Mouse (Mus musculus): ENCODE data around the gene Otof. TPM values are rescaled to one million over a fixed set of nuclear protein-coding genes. Genes with fewer than 3 reads are reported as not detected.

Gene Otof
- polyA plus RNA-seq, 1 experiment from 2014 or later, result 0.17 TPM

DNA sequence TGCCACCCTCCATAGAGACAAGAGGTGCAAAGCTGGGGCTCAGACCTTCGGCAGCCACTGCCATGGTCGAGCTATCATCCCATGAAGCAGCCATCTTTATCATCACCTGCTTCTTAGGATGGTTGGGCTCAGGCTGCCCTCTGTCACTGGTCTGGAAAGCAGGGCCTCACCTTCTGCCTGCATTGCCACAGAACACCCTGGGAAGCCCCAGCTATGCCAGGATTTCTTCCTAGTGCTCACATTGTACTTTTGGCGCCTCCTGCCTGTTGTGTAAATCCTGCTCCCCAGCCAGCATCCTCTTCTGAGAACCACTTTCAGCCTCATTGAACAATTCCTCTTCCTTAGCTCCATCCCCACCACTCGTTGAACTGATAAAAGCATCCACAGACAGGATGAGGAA, 45.9 kb downstream of the Otof start:
- Histone ChIP-seq H3K36me3 (no peaks in the 10 kb centered on the region), H3K9me3 (no peaks in the 10 kb centered on the region), H3K27me3 (ENCODE audit: insufficient read depth, poor library complexity, severe bottlenecking) (peaks cover 8% of the 10 kb centered on the region; the same call in 1 of the 2 replicates), H3K4me1 (replicated peaks) (peaks cover 19% of the 10 kb centered on the region), H3K27ac (peak overlapping the region; percentile 53; the same call in 1 of the 2 replicates), H3K4me3 (no peak overlapping the region)
- no peak for DNase-seq (ENCODE audit: low spot score)
- WGBS, result 71% methylated on average over 4 of the region's 4 CpGs

GRCm38 (mm10) chr5:30415381-30415780, 46.4 kb downstream of the Otof start:
- H3K36me3 ChIP-seq, result no peaks in the 10 kb centered on the region
- no peak overlapping the region for H3K27ac ChIP-seq
- H3K4me1 ChIP-seq (replicated peaks), result peaks cover 19% of the 10 kb centered on the region
- WGBS, result 74% methylated on average over 2 of the region's 2 CpGs
- H3K4me3 ChIP-seq, result no peak overlapping the region
- H3K9me3 ChIP-seq, result no peaks in the 10 kb centered on the region
- H3K27me3 ChIP-seq (ENCODE audit: insufficient read depth, poor library complexity, severe bottlenecking), result peaks cover 8% of the 10 kb centered on the region; the same call in 1 of the 2 replicates
- DNase-seq (ENCODE audit: low spot score), result no peak

GRCm38 (mm10) chr5:30411524-30411923, 50.2 kb downstream of the Otof start:
- Histone ChIP-seq H3K9me3 (no peaks in the 10 kb centered on the region), H3K27me3 (ENCODE audit: insufficient read depth, poor library complexity, severe bottlenecking) (peaks cover 5% of the 10 kb centered on the region; the same call in 1 of the 2 replicates), H3K27ac (no peak overlapping the region), H3K4me1 (replicated peaks) (peaks cover 21% of the 10 kb centered on the region), H3K4me3 (no peak overlapping the region), H3K36me3 (no peaks in the 10 kb centered on the region)
- 73% methylated on average over 10 of the region's 10 CpGs for WGBS
- DNase-seq (ENCODE audit: low spot score), result no peak

DNA sequence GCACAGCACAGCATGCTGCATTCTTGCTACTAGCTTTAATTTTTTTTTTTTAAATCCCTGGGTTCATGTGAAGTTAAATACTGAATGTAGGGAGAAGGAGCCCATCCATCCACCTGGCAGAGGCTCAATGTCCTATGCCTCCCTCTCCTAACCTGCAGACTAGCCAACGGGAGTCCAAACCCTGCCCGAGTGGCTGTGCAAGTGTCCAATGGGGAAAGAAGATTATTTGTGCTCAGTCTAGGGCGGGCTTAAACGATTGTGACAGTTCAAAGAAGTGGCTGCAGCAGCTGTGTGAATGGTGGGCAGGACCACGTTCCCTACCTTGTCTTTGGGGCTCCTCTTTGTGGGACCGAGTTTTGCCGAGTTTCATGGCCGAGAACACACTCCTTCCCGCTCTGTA, 54.9 kb downstream of the Otof start:
- Histone ChIP-seq H3K27me3 (ENCODE audit: insufficient read depth, poor library complexity, severe bottlenecking) (peaks cover 7% of the 10 kb centered on the region), H3K4me1 (replicated peaks) (peaks cover 14% of the 10 kb centered on the region), H3K27ac (0 out of 2 replicates have a peak overlapping the region, but pooled peaks have one; percentile 5), H3K36me3 (no peaks in the 10 kb centered on the region), H3K4me3 (peak overlapping the region; percentile 28), H3K9me3 (no peaks in the 10 kb centered on the region)
- DNase-seq (ENCODE audit: low spot score), result peak; percentile 12
- WGBS, result 14% methylated on average over 9 of the region's 9 CpGs

DNA sequence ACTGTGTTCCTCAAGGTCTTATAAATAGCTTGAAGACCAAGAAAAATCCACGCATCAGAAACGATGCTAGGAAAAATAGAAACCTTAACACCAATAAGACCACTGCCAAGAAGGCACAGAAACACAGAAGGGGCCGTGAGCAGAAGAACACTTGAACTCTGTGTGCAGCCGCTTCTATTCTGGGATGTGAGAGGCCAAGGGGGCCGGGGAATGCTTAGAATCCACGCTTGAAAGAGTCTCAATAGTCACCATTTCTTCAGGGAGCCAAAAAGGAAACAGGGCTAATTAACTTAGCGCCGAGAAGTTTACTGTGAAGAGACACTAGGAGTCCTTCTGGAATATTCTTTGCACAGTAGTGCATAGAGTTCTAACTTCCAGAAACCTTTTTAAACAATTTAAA, 60.6 kb downstream of the Otof start:
- Histone ChIP-seq H3K27ac (no peak overlapping the region), H3K4me3 (no peak overlapping the region), H3K27me3 (ENCODE audit: insufficient read depth, poor library complexity, severe bottlenecking) (peaks cover 9% of the 10 kb centered on the region; the same call in 1 of the 2 replicates), H3K9me3 (no peaks in the 10 kb centered on the region), H3K4me1 (replicated peaks) (peaks cover 13% of the 10 kb centered on the region), H3K36me3 (no peaks in the 10 kb centered on the region)
- 24% methylated on average over 8 of the region's 8 CpGs for WGBS
- DNase-seq (ENCODE audit: low spot score), result peak; percentile 21

DNA sequence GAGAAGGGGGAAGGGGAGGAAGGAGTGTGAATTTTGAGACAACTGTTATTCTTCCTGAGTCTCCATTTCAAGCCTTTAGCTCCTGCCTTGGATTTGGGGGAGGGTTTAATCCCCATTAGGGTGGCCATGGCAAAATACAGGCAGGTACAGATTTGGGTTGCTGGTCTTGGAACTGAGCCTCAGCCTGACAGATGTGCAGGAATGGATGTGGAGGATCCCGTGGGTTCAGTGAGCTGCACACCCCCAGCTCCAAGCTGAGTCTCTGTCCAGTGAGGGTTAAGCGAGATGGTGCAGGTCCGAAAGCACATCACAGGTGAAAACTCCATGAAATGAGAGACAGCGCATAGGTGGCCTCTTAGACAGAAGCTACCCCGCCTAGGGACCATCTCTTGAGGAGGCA, 61.2 kb downstream of the Otof start:
- Histone ChIP-seq H3K9me3 (no peaks in the 10 kb centered on the region), H3K27ac (0 out of 2 replicates have a peak overlapping the region, but pooled peaks have one; percentile 42), H3K36me3 (no peaks in the 10 kb centered on the region), H3K4me1 (replicated peaks) (peaks cover 13% of the 10 kb centered on the region), H3K4me3 (no peak overlapping the region), H3K27me3 (ENCODE audit: insufficient read depth, poor library complexity, severe bottlenecking) (peaks cover 6% of the 10 kb centered on the region; the same call in 1 of the 2 replicates)
- 89% methylated on average over 5 of the region's 5 CpGs for WGBS
- no peak for DNase-seq (ENCODE audit: low spot score)

DNA sequence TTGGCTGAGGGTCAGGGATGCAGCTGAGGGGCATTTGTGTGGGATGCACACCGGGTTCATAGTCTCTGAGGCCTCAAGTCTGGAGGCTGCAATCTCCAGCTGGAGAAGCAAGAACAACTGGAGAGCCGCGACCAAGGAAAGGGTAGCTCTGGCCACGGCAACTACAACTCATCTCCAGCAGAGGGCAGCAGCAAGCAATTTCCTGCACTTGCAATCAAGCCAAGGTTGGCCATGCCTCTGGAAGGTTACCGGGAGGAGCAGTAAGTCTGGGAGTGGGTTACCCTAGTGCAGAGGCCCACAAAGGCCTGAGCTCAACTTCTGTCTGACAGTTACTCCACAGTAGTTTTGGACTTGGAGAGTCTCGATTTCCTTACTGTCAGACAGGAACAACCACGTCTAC, 70.3 kb downstream of the Otof start:
- H3K9me3 ChIP-seq, result no peaks in the 10 kb centered on the region
- H3K36me3 ChIP-seq, result no peaks in the 10 kb centered on the region
- no peaks in the 10 kb centered on the region for H3K27me3 ChIP-seq (ENCODE audit: insufficient read depth, poor library complexity, severe bottlenecking)
- no peak overlapping the region for H3K4me3 ChIP-seq
- peak; percentile 79 for DNase-seq (ENCODE audit: low spot score)
- 28% methylated on average over 7 of the region's 7 CpGs for WGBS
- H3K27ac ChIP-seq, result no peak overlapping the region
- H3K4me1 ChIP-seq (replicated peaks), result no peaks in the 10 kb centered on the region

GRCm38 (mm10) chr5:30389836-30390235, 71.9 kb downstream of the Otof start:
- no peaks in the 10 kb centered on the region for H3K27me3 ChIP-seq (ENCODE audit: insufficient read depth, poor library complexity, severe bottlenecking)
- H3K27ac ChIP-seq, result no peak overlapping the region
- no peaks in the 10 kb centered on the region for H3K9me3 ChIP-seq
- no peak overlapping the region for H3K4me3 ChIP-seq
- no peak for DNase-seq (ENCODE audit: low spot score)
- no peaks in the 10 kb centered on the region for H3K4me1 ChIP-seq (replicated peaks)
- H3K36me3 ChIP-seq, result no peaks in the 10 kb centered on the region
- 88% methylated on average over 5 of the region's 5 CpGs for WGBS

DNA sequence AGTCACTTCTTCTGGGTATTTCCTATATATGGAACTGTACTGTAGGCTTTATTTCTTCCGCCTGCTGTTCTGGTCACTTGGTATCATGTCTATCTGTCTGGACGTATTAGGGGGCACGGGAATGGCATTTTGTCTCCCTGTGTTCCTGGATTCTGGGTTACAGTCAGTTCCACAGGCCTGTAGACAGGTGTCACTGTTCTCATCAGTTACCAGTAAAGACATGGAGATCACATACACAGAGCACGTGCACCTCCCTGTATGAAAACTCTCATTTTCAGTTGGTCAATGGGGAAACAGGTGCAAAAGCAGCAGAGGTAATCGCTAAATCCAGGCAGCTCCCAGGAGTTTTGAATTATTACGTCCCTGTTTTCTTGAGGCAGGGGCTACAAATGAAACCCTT, 74.0 kb downstream of the Otof start:
- H3K27me3 ChIP-seq (ENCODE audit: insufficient read depth, poor library complexity, severe bottlenecking), result no peaks in the 10 kb centered on the region
- peaks cover 9% of the 10 kb centered on the region for H3K4me1 ChIP-seq (replicated peaks)
- H3K9me3 ChIP-seq, result no peaks in the 10 kb centered on the region
- WGBS, result 83% methylated on average over 6 of the region's 6 CpGs
- H3K27ac ChIP-seq, result no peak overlapping the region
- no peaks in the 10 kb centered on the region for H3K36me3 ChIP-seq
- no peak overlapping the region for H3K4me3 ChIP-seq
- DNase-seq (ENCODE audit: low spot score), result no peak

- DNase-seq (ENCODE audit: low spot score), result peak; percentile 29
- Histone ChIP-seq H3K27ac (peak overlapping the region; percentile 47; the same call in 1 of the 2 replicates), H3K9me3 (no peaks in the 10 kb centered on the region), H3K27me3 (ENCODE audit: insufficient read depth, poor library complexity, severe bottlenecking) (no peaks in the 10 kb centered on the region), H3K4me1 (replicated peaks) (peaks cover 14% of the 10 kb centered on the region), H3K4me3 (no peak overlapping the region), H3K36me3 (no peaks in the 10 kb centered on the region)
- WGBS, result 52% methylated on average over 7 of the region's 7 CpGs
Measured at GRCm38 (mm10) chr5:30382876-30383275, 78.9 kb downstream of the Otof start.

- Histone ChIP-seq H3K4me3 (no peak overlapping the region), H3K36me3 (no peaks in the 10 kb centered on the region), H3K9me3 (no peaks in the 10 kb centered on the region), H3K4me1 (replicated peaks) (no peaks in the 10 kb centered on the region), H3K27ac (no peak overlapping the region), H3K27me3 (ENCODE audit: insufficient read depth, poor library complexity, severe bottlenecking) (no peaks in the 10 kb centered on the region)
- 82% methylated on average over 5 of the region's 5 CpGs for WGBS
- no peak for DNase-seq (ENCODE audit: low spot score)
Measured at GRCm38 (mm10) chr5:30369426-30369825, 92.3 kb downstream of the Otof start.

- H3K27me3 ChIP-seq (ENCODE audit: insufficient read depth, poor library complexity, severe bottlenecking), result no peaks in the 10 kb centered on the region
- 80% methylated on average over 8 of the region's 8 CpGs for WGBS
- no peaks in the 10 kb centered on the region for H3K9me3 ChIP-seq
- H3K4me3 ChIP-seq, result no peak overlapping the region
- H3K4me1 ChIP-seq (replicated peaks), result no peaks in the 10 kb centered on the region
- H3K36me3 ChIP-seq, result no peaks in the 10 kb centered on the region
- no peak for DNase-seq (ENCODE audit: low spot score)
- H3K27ac ChIP-seq, result no peak overlapping the region
Measured at GRCm38 (mm10) chr5:30367405-30367804, 94.3 kb downstream of the Otof start.

DNA sequence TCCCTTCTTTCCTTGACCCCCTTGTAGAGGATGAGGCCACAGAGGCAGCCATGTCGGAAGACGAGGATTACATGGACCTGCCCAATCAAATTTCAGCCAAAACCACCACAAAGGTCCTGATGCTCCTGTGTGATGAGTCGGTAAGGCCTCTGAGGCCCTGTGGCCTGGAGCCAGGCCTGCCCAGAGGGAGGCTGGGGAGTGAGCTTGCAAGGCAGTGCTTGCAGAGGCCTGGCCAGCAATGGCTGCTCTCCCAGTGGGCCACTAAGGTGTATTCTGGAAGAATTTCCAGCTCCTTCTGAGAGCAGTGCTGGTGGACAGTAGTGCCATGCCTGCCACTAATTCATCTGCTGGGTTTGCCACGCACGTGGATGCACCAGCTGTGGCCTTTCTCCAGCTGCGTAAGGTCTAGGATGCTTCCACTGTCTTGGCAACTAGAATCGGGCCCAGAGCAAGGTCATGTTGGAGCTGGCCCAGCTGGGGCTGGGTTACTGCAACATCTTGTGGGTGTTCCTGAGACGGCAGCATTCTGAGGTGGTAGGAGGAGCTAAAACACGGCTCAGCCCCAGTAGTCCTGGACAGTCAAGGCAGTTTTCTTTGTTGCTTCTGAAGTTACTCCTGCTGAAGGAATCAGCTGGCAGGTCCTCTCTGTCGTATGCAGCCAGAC, 103.2 kb downstream of the Otof start:
- Histone ChIP-seq H3K9me3 (no peaks in the 10 kb centered on the region), H3K27me3 (ENCODE audit: insufficient read depth, poor library complexity, severe bottlenecking) (no peaks in the 10 kb centered on the region), H3K36me3 (no peaks in the 10 kb centered on the region), H3K4me3 (no peak overlapping the region), H3K27ac (no peak overlapping the region), H3K4me1 (replicated peaks) (no peaks in the 10 kb centered on the region)
- WGBS, result 89% methylated on average over 10 of the region's 10 CpGs
- no peak for DNase-seq (ENCODE audit: low spot score)

Measured in hindbrain, embryonic 10.5 days (tissue).